Mouse (Mus musculus) bone marrow, adult 2 months (tissue): ENCODE measurements around the gene Gm47996. TPM values are rescaled to one million over a fixed set of nuclear protein-coding genes. Genes with fewer than 3 reads are reported as not detected.
"Not testable (repeated sequence)": the region's sequence is repeated elsewhere in the genome, so short reads cannot be mapped to it uniquely, and the experiment has no call there.

Source experiments
- H3K27ac ChIP-seq: fragments of 200-500 bp; 2 replicates; pipeline ENCODE4 v1.5.1; 2012; ENCODE audit warnings: low read depth, mild to moderate bottlenecking, control low read depth, inconsistent platforms, low read length; ENCODE audit not compliant: control insufficient read depth, poor library complexity, insufficient read depth
- H3K4me1 ChIP-seq: fragments of 200-500 bp; 2 replicates; pipeline ENCODE4 v1.6.1; 2011; ENCODE audit warnings: low read length; ENCODE audit not compliant: control insufficient read depth, insufficient read depth
- H3K4me3 ChIP-seq: fragments of 200-500 bp; replicated peaks from 2 replicates; pipeline ENCODE3; 2011; ENCODE audit warnings: mild to moderate bottlenecking, low read depth, low read length, control low read depth; ENCODE audit not compliant: control insufficient read depth
- CTCF ChIP-seq: fragments of 200-500 bp; IDR thresholded peaks from 2 replicates; pipeline ENCODE4 v1.5.1; 2011; ENCODE audit warnings: low read length, control low read depth; ENCODE audit not compliant: control insufficient read depth, insufficient read depth
- POLR2A ChIP-seq: fragments of 200-500 bp; IDR thresholded peaks from 2 replicates; pipeline ENCODE4 v1.6.1; 2011; ENCODE audit warnings: low read depth, mild to moderate bottlenecking, control low read depth, low read length, borderline replicate concordance; ENCODE audit not compliant: control insufficient read depth
- WGBS: fragments of 180-500 bp; shearing (Covaris S2); methylation state at CpG from one replicate; pipeline ENCODE4 v1.1.7; 2018; 5-methylcytosine and 5-hydroxymethylcytosine counted together
- polyA plus RNA-seq: library from polyadenylated mRNA; stranded (reverse); fragments of >200 nt; gene quantifications from 2 replicates; pipeline ENCODE4 v1.2.4, GENCODE M21; 2011; ENCODE audit warnings: low replicate concordance; ENCODE audit not compliant: missing spikeins, insufficient read depth, insufficient read length

Gm47996 gene
- polyA plus RNA-seq, 1 experiment, result not detected

GRCm38 (mm10) chr1:151178505-151179083, 31.3 kb upstream of the Gm47996 start:
- Histone ChIP-seq H3K27ac (no peak overlapping the region), H3K4me3 (no peak overlapping the region), H3K4me1 (no peaks in the 10 kb centered on the region; the same call in 1 of the 2 replicates)
- 89% methylated on average over 2 of the region's 2 CpGs for WGBS
- TF ChIP-seq CTCF, result no peak
- no peak for TF ChIP-seq POLR2A

GRCm38 (mm10) chr1:151180167-151180566, 29.8 kb upstream of the Gm47996 start:
- 56% methylated on average over 2 of the region's 2 CpGs for WGBS
- Histone ChIP-seq H3K27ac (no peak overlapping the region), H3K4me1 (no peaks in the 10 kb centered on the region; the same call in 1 of the 2 replicates), H3K4me3 (no peak overlapping the region)
- TF ChIP-seq CTCF, result no peak
- no peak for TF ChIP-seq POLR2A

- not testable (repeated sequence) for H3K4me3 ChIP-seq, H3K4me1 ChIP-seq, H3K27ac ChIP-seq
- no CpG with 5 or more reads among the region's 7 CpGs for WGBS
Observed at GRCm38 (mm10) chr1:151182266-151182665, 27.7 kb upstream of the Gm47996 start, which contains the start of gene Gm47985. TSS of gene Gm47985 (plus strand) at chr1:151182537.

GRCm38 (mm10) chr1:151186186-151186585, 23.7 kb upstream of the Gm47996 start:
- H3K4me3 ChIP-seq, H3K4me1 ChIP-seq, H3K27ac ChIP-seq: not testable (repeated sequence)
- WGBS, result 79% methylated on average over 3 of the region's 3 CpGs

GRCm38 (mm10) chr1:151186879-151187424, 23.0 kb upstream of the Gm47996 start:
- not testable (repeated sequence) for H3K4me1 ChIP-seq, H3K4me3 ChIP-seq, H3K27ac ChIP-seq
- WGBS, result 79% methylated on average over 4 of the region's 4 CpGs

GRCm38 (mm10) chr1:151188469-151188868, 21.5 kb upstream of the Gm47996 start:
- no peaks in the 10 kb centered on the region for H3K4me1 ChIP-seq
- no peak overlapping the region for H3K27ac ChIP-seq
- H3K4me3 ChIP-seq, result no peak overlapping the region
- TF ChIP-seq POLR2A, result no peak
- no peak for TF ChIP-seq CTCF
- WGBS, result 78% methylated on average over 4 of the region's 4 CpGs

GRCm38 (mm10) chr1:151192075-151192474, 17.9 kb upstream of the Gm47996 start, which contains the start of gene Gm8947:
TSS of gene Gm8947 (plus strand) at chr1:151192376.
- WGBS, result no CpG with 5 or more reads among the region's 7 CpGs
- H3K4me3 ChIP-seq, H3K4me1 ChIP-seq, H3K27ac ChIP-seq: not testable (repeated sequence)

GRCm38 (mm10) chr1:151192739-151193138, 17.2 kb upstream of the Gm47996 start:
- H3K4me3 ChIP-seq, H3K27ac ChIP-seq, H3K4me1 ChIP-seq: not testable (repeated sequence)
- 93% methylated on average over 15 of the region's 15 CpGs for WGBS

GRCm38 (mm10) chr1:151195986-151196385, 13.9 kb upstream of the Gm47996 start:
- WGBS, result 85% methylated on average over 4 of the region's 4 CpGs

GRCm38 (mm10) chr1:151196690-151197089, 13.2 kb upstream of the Gm47996 start:
- H3K4me1 ChIP-seq, result not testable (repeated sequence)
- 78% methylated on average over 3 of the region's 3 CpGs for WGBS

More at GRCm38 (mm10) chr1:151195986-151196385, 13.9 kb upstream of the Gm47996 start:
- not testable (repeated sequence) for H3K4me3 ChIP-seq, H3K4me1 ChIP-seq, H3K27ac ChIP-seq

GRCm38 (mm10) chr1:151198120-151198519, 11.8 kb upstream of the Gm47996 start, which contains the start of gene Gm47995:
TSS of gene Gm47995 (plus strand) at chr1:151198448.
- not testable (repeated sequence) for H3K4me3 ChIP-seq, H3K4me1 ChIP-seq, H3K27ac ChIP-seq
- 62% methylated on average over 4 of the region's 4 CpGs for WGBS

More at GRCm38 (mm10) chr1:151196690-151197089, 13.2 kb upstream of the Gm47996 start:
- H3K27ac ChIP-seq, H3K4me3 ChIP-seq: not testable (repeated sequence)

- not testable (repeated sequence) for H3K4me1 ChIP-seq, H3K27ac ChIP-seq, H3K4me3 ChIP-seq
Observed at GRCm38 (mm10) chr1:151200620-151201019, 9.3 kb upstream of the Gm47996 start.

- 63% methylated on average over 4 of the region's 5 CpGs for WGBS
- H3K4me1 ChIP-seq, H3K27ac ChIP-seq, H3K4me3 ChIP-seq: not testable (repeated sequence)
Observed at GRCm38 (mm10) chr1:151202771-151203170, 7.2 kb upstream of the Gm47996 start.
